Mouse (Mus musculus) cortical plate, adult 2 months (tissue): ENCODE measurements at regions not wholly inside any gene's neighbourhood (a gene's known extent, or its start where the extent isn't known, plus 50 kb on each side); places are given as distances from the start of the nearest gene placed in this dataset.

Experiments used
- CTCF ChIP-seq: fragments of 200-500 bp; IDR thresholded peaks from 2 replicates; pipeline ENCODE4 v1.5.1; 2011; ENCODE audit warnings: mild to moderate bottlenecking, control low read depth, low read length; ENCODE audit not compliant: insufficient read depth; ENCODE audit errors: extremely low read depth
- POLR2A ChIP-seq: fragments of 200-500 bp; IDR thresholded peaks from 2 replicates; pipeline ENCODE4 v1.6.1; 2011; ENCODE audit warnings: mild to moderate bottlenecking, low read length, control low read depth; ENCODE audit not compliant: insufficient read depth; ENCODE audit errors: extremely low read depth

DNA sequence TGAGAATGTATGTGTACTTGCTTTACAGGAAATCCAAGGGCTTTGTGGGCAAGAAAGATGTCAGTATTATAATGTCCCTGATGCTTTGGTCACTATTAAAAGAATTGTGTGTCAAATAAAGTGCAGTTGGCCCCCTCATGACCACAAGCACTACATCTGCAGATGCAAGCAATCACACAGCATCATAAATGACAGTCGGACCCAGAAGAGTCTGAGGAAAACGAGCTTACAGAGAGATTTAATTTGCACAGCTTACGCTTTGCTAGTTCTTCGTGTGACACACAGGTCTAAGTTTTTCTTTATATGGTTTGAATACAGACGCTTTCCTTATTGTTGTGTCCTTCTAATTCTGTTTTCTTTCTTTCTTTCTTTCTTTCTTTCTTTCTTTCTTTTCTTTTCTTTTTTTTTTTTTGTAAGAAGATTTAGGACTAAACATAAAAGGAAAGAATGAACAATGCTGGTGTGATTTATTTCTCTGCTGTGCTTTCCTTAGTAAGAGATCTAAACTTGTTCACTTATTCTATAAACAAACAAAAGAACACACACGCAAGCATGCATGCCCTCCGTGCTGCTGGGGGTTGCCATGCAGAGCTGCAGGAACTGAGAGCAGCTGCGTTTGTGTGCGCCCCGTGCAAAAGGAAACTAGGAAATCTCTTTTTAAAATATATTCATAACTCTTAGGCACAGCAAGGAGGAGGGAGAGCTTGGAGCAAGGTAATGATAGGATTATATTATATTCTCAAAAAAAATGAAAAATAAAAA, 112.6 kb upstream of the Ccser1 start:
- TF ChIP-seq POLR2A (no peak), CTCF (no peak)
